Mouse (Mus musculus) embryo, embryonic 10.5 days (tissue): ENCODE measurements around the gene H2-Ke6.
"Not testable (repeated sequence)": the region's sequence is repeated elsewhere in the genome, so short reads cannot be mapped to it uniquely, and the experiment has no call there.

ENCODE experiments used
- DNase-seq: peaks from one replicate; pipeline ENCODE4 v3.0.0-alpha.2; 2015; ENCODE audit warnings: low spot score

Gene H2-Ke6

DNA sequence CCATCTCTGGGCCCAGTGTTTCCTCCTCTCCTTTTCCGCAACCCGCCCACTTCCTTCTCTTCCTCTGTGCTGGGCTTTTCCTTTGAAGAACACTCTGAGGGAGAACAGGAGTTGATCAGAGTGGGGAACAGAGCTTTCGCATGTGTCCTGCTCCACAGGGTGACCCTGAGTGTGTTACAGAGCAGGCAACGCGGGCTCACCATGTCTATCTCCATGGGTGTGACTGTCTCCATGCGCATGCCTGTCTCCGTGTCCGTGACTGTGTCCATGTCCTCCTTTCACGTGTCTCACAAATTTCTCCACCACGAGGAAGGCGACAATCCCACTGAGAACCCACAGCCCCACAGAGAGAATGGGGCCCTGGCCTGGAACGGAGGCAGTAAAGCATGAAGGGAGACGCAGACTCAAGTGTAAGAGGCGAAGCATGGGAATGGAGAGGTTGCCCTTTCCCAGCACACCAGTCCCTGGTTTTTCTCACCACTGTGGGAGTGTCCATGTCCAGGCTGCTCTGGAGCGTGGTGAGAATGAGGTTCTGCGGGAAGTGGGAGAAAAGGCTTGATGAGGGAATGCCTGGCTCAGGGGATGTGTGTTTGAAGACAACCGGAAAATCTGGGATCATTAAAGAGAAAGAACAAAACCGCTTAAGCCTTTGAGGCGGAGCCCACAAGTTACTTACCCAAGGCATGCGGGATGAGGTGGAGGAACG is 2.2 kb upstream of the H2-Ke6 start:
- no peak for DNase-seq

DNA sequence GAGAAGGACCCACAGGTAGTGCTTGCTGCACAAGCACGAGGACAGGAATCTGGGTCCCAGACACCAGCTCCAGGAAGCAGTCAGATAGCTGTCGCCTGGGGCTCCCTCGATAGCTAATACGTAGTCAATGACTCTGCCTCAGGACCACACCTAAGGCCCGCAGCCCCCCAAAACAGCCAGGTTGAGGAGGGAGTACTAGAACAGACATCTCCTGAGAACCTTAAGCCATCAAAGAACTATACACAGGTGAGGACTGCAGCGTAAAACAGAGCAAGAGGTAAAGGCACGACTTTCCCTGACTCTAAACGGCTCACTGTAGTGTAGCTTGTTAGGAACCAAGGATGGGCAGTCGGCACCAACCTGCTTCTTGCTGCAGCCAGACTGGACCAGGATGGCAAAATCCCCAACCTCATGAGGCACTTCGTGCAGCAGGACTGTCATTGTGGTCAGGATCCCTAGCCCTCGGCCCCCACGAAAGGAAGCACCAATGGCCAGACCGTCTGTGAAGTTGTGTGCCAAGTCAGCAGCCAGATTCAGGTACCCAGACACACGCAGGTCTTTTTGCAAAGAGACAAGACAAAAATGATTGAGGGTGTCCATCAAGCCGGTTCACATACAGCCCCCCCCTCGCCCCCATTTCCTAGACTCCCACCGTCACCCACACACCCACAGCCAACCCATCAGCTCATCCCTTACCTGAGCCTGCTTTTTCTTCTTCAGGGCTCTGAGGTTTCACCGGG is 1.5 kb upstream of the H2-Ke6 start:
- no peak for DNase-seq

DNA sequence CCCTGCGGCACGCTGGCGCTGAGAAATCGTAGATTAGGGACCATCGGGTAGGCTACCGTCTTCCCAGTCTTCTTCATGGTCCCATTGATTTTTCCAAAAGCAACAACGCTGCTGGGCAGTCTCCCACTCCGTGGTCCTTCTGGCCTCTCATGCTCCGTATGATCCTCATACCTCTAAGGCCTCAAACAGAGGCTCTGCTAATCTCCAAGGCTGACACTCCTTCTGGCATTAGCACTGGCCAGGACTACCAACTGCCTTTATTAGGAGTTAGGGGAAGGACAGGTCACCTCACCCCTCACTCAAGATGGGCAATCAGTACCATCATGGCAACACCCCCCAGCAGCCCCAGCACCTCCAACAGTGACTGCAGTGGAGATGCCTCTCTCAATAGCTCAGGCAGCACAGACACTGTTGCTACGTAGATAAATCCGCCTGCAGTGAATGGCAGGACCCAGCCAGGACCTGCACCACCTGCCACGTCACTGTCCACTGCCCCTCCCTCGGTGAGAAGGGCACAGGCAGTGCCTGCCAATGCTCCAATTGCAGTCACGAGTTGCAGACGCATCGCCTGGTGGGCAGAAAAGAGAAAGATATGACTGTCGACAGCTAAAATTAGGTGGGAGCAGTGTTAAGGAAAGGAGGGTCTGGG is 765 bp upstream of the H2-Ke6 start:
- DNase-seq, result no peak

DNA sequence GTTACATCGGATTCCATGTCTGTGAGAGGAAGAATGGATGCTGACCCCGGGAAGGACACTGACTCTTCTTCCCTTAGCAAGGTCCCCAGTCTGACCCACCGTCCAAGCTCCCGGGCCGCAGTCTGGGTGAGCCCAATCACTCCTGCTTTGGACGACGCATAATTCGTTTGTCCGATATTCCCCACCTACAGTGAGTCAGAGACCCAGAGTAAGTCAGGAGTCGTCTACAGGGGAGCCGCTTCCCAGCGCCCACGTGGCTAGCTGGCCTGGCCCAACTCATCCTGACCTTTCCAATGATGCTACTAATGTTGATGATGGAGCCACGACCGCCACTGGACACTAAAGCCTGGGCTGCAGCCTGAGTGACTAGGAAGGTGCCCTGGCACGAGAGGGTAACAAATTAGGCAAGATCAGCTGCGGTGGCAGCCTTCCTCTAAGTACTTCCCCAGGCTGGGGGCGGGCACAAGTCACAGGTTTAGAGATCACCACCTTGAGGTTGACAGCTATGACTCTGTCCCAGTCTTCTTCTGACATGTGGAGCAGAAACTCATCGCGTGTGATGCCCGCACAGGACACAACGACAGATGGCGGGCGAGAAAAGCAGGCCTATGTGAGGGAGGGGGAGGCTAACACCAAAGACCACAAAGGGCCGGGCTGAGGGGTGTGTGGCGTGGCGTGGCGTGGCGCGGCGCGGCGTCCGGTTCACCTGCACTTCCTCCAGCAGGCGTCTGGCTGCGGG is 774 bp downstream of the H2-Ke6 start:
- peak; percentile 53 for DNase-seq

DNA sequence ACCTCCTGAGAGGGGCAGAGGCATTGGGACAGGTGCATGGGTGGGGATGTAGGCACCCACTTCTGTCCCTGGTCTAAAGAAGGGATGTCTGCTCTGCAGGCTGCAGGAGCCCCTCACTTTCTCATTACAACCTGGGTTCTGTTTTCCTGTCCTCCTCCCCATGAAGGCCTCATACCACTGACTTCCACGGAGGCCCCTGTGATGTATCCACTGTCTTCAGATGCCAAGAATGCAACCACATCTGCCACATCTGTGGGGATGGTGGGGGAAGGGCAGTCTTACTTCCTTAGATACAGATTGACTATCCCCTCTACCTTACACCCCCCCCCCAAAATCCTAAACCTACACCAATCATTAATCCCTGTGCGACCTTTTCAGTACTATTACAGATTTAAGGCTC is 1.6 kb downstream of the H2-Ke6 start:
- peak; percentile 40 for DNase-seq

DNA sequence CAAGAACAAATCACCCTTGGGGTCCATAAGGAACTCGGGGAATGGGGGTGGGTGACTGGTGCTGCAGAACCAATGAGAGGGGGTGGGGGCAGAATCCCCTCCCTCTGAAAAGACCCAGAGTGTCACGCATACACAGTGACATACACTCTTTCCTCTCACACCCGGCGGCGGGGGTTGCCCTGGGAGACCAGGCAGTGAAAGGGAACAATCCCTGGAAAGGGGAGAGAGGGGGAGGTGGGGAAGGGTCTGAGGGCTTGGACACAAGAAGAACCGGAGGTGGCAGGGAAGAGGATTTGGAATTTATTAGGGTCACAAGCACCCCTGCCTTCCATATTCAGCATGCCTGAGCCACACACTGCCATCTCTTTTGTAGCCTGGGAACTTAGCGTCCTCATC is 2.1 kb downstream of the H2-Ke6 start:
- peak; percentile 95 for DNase-seq

DNA sequence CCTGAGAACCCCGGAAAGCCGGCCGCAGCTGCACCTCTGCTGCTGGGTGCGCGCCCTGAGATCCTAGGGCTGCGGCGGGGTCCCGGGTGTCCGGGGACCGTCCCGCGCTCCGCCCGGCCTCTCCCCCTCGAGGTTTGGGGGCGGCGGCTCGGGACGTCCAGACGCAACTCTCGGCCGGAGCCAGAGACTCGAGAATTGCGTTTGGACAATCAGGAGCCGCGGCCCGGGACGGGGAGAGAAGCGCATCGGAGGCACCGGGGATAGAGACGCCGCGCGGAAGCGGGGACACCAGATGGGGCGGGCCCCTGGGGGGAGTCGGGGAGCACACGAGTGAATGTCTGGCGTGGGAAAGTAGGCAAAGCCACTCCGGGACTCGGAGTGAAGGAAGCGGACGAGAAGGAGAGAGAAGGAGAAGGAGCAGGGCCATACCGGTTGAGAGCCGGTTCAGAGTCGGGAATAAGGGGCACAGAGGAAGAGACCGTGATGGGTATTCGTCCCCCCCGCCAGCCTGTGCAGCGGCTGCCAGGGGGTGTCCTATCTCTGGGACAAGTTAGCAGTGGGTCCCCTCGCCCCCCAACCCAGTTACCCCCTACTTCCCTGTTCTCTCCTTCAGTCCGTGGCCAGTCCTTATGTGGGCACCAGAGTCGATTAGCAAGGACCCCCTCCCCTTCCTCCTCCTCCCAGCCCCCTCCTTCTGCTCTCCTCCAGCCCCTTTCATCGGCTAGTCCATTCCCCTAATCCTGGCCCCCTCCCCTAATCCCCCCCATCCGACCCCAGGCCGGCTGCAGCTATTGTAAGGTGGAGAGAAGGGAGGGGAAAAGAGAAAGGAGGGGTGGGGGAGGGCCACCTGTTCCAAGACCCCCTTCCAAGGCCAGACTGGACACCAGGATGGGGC is 2.8 kb downstream of the H2-Ke6 start:
- DNase-seq, result peak; percentile 65

DNA sequence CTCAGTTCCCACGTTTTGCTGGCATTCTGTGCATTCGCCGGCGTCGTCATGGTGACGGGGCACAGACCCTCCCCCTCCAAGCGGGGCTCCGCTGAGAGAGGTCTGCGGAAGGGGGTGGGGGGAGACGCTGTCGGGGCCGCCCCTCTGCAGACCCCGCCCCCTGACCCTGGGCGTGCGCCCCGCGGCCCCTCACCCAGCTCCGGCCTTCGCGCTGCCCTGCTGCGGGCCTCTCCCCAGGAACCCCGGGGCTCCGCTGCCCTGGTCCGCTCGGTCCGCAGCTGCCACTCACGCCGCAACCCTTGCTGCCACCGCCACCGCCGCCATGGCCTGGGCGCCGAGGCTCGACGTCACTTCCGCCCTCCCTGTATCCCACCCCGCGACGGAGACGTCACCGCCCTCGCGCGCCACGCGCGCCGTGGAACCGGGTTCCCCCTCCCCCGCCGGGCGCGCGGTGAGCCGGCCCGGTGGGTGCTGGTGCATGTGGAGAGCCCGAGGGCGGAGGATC is 3.5 kb downstream of the H2-Ke6 start, which contains the start of gene Ring1:
Gene Ring1 (minus strand): TSS at position 364 of the 505 bp plus-strand sequence.
- peak; percentile 94 for DNase-seq

DNA sequence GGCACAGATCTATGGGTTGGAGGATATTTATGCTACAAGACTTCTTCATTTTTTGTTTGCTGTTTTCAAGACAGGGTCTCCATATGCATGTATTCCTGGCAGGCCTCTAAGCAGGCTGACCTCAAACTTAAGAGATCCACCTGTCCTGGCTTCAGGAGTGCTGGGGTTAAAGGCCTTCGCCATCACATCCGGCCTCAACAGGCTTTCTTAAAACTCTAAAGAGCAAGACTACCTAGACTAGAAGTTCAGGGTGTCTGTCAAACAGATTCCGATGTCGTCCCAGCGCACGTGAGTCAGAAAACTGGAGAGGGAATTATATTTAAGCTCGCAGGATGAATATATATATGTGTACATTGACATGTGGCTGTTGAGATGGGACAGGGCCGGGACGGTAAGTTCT is 4.2 kb downstream of the H2-Ke6 start:
- no peak for DNase-seq

DNA sequence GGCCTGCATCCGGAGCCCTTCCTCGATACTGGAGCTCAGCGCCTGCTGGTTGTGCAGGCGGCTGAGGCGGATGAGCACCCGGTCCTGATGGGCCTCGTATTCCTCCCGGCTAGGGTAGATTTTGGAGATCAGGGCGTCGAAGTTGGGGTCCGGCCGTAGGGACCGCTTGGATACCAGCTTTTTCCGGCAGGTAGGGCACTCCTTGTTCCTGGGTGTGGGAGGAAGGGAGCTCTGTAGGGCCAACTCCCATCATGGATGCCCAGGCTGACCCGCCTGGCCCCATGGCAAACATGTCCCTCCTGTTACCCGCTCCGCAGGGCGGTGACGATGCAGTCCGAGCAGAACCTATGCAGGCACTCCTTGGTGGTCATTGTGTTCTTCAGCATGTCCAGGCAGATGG is 4.9 kb downstream of the H2-Ke6 start:
- no peak for DNase-seq

DNA sequence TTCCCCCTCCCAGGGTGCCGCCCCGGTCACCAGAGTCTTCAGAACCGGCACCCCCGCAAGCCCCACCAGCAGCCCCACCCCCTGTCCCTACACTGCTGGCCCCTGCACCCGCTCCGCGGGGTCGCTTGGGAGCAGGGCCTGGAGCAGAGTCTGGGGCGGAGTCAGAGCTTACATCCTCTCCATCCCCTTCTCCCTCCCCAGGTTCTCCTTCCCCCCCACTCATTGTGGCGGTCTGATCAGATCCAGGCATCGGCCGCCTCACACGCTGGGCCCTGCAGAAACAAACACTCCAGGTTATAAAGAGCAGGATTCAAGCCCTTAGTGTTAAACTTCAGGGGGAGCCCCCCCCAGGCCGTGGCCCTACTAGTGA is 5.5 kb downstream of the H2-Ke6 start:
- DNase-seq, result no peak

DNA sequence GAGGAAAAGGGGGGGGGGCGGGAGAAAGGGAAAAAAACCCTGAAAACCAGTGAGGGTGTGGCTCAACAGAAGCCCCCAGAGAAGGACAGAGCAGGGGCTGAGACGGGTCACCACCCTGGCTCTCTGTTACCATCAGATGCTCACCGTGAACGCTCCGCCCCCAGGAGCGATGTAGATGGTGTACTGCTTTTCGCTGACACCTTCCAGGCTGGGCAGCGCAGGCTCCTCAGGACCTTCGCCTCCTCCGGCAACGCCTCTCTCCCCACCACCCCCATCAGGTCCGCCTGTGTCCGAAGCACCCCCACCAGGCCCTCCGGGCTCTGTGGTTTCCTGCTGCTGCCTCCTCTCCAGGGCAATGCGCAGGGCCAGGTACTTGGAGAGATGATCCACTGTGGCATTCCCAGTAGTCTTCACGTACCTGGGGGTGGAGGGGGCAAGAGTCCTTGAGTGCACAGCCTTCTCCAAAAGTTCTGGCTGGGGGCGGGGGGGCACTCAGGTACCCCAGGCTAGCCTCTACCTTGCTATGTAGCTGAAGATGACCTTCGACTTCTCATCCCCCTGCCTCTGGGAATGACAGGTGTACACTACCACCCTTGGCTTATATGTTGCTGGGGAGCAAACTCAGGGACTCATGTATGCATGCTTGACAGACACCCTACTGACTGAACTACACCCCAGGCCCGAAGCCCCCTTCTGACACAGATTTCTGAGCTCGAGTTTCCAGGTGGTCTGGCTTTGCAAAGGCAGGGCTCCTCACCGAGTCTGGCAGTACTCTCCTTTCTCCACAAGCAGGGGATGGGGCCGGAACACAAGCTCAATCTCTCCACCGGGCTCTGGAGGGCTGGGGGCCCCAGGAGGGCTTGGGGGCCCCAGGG is 6.1 kb downstream of the H2-Ke6 start:
- DNase-seq, result no peak

DNA sequence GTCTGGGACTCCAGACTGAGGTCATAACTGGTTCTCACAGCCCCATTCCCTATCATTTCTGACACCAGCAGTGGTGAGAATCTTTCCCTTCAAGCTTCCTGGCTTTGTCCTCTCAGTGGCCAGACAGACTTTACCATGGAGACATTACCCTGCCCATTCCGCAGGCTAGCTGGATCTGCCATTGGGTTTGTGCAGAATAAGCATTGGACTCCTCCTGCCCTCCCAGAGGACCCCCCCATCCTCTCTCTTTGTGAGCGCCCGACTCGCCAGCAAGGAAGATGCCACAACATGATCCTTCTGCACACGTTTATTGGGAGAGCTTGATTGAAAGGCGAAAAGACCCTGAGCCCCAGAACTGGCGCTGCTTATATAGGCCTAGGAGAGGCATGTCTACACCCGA is 14.4 kb downstream of the H2-Ke6 start:
- DNase-seq, result no peak

DNA sequence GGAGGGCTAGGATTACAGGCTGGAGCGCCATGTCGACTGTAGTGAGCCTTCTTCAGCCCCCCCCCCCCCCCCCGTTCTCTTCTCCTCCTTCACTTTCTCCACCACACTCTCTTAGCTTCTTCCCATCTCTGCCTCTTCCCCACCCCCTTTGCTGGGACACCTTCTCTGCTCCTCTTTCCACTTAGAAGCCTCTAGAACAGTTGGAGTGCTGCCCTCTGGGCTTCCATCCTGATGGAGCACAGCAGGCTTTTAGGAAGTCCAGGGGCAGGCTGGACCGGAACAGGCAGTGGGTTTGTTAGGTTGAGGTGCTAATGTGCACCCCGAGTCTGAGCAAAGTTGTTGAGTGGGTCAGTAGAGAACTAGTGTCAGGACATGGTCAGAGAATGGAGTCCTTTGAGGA is 17.7 kb downstream of the H2-Ke6 start:
- no peak for DNase-seq

DNA sequence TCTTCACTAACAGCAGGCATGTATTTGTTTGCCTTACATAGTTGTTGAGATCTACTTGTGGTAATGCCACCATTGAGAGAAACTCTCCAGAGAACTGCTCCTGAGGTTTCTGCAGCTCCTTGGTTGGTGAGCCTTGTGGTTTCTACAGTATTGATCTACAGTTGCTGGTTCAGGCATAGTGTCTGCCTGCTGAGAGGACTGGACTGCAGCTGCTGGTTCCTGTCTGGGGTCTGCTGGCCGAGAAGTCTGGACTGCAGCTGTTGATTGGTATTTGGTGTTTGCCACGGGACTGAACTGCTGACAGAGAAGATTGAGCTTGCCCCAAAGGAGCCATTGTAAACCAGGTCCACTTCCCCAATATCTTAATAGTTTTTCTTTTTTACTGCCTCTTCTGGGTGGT is 21.3 kb downstream of the H2-Ke6 start:
- no peak for DNase-seq

DNA sequence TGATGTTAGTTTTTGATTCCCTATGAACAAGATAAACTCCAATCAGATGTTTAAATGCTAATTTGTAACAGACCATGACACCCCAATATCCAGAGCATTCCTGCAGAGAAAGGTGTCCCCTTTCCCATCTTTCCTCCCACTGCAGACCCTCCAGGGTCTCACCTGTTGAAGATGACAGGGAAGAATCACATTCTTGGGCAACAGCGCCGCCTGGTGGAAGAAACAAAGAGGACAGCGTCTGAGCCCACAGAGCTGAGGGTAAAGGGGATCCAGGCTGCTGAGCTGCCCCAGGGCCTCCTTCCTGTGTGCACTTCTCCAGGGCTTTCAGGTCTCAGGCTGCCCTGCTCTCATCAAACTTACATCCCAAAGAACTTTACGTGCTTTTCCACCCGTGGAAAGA is 24.4 kb downstream of the H2-Ke6 start:
- DNase-seq, result peak; percentile 74

DNA sequence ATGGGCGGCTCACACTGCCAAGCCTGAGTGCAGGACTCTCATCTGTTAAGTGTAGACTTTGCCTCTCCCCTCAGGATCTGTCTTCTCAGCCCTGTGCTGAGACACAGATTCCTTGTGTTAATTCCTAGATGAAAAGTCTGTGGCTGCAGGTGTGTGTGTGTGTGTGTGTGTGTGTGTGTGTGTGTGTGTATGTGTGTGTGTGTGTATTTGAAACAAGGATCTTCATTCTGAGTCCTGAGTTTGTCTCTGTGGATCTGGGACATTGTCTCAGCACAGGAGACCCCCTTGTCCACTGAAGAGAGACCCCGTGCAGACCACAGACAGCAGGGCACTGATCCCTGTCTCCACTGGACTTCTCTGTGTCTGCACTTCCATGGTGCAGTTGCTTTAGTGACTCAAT is 27.1 kb downstream of the H2-Ke6 start:
- not testable (repeated sequence) for DNase-seq

DNA sequence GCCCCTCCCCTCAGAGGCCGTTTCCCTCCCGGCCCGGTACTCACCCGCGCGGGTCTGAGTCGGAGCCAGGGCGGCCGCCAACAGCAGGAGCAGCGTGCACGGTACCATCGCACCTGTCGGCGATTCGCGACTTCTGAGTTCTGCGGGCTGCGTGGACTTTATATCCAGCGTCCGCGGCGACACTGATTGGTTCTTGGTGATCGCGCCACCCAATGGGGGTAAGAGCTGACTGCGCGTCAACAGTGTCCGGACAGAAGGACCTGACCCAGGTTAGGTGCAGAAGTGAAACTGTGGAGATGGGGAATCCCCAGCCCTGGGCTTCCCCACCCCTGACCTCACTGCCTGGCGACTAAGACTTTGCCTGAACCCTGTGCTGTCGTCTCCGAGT is 27.7 kb downstream of the H2-Ke6 start, which contains the start of gene H2-K1:
Gene H2-K1 (minus strand): TSS at position 198 of the 388 bp plus-strand sequence.
- DNase-seq, result peak; percentile 82

DNA sequence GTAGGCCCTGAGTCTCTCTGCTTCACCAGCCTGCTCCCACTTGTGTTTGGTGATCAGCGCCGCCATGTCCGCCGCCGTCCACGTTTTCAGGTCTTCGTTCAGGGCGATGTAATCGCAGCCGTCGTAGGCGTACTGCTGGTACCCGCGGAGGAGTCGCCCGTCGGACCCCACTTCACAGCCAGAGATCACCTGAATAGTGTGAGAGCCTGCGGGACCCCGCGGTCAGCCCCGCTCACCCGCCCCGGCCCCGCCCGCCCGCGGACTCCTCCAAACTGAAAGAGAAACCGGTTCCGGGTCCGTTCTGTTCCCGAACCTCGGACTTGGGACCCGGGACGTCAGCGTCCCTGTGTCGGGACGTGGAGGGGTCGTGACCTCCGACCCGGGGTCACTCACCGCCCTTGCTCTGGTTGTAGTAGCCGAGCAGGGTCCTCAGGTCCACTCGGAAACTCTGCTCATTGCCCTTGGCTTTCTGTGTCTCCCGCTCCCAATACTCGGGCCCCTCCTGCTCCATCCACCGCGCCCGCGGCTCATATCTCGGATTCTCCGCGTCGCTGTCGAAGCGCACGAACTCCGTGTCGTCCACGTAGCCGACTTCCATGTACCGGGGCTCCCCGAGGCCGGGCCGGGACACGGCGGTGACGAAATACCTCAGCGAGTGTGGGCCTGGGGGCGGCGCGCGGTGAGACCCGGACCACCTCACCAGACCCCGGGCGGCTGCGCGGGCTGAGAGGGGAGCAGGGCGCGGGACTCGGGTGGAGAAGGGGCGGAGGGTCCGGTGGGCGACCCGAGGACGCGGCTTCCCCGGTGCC is 28.3 kb downstream of the H2-Ke6 start:
- DNase-seq, result peak; percentile 32
